Mouse (Mus musculus): ENCODE results near the gene Fbxo34.

DNA sequence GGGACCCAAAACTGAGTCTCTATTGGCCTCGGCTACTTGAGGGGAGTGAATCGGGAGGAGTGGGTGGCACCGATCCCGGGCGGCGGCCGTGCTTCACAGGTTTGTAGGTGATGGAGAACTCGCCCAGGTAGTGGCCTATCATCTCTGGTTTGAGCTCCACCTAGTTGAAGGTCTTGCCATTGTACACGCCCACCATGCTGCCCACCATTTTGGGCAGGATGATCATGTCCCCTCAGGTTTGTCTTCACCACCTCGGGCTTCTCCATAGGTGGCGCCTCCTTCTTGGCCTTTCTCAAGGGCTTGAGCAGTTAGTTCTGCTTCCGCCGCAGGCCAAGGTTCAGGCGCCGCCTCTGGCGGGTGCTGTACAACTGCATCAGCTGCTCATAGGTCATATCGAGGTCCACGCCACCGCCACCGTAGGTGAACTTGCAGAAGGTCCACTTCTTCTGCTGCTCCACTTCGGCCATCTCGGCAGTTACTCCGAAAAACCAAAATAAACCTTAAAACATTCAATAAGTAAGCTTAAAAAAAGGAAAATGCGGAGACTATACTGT, 30.4 kb upstream of the Fbxo34 start:
- no peak for TF ChIP-seq CTCF (IDR thresholded peaks at IDR 0.05)
- no peak for TF ChIP-seq EP300 (IDR thresholded peaks at IDR 0.05)

Data from lung, postnatal 0 days (tissue).